Mouse (Mus musculus) forebrain, embryonic 11.5 days (tissue): ENCODE data around the gene Stxbp3. TPM values are rescaled to one million over a fixed set of nuclear protein-coding genes. Genes with fewer than 3 reads are reported as not detected.

Source experiments
- ATAC-seq: fragments of 200-750 bp; cut with Nextera tagmentation; replicated peaks from 2 replicates; pipeline ENCODE4 v1.8.0; 2017; ENCODE audit warnings: moderate TSS enrichment; ENCODE audit not compliant: low FRiP score
- DNase-seq: peaks from one replicate; pipeline ENCODE4 v3.0.0-alpha.2; 2017; ENCODE audit warnings: low spot score
- H3K27ac ChIP-seq: fragments of 300-500 bp; sonication (generic); 2 replicates; pipeline ENCODE4 v1.5.1; 2014; ENCODE audit warnings: low read depth, low read length
- H3K27me3 ChIP-seq: fragments of 300-500 bp; sonication (generic); 2 replicates; pipeline ENCODE4 v1.6.1; 2014; ENCODE audit warnings: mild to moderate bottlenecking, low read length, mixed read lengths; ENCODE audit not compliant: control insufficient read depth, insufficient read depth
- H3K36me3 ChIP-seq: fragments of 300-500 bp; sonication (generic); 2 replicates; pipeline ENCODE4 v1.6.1; 2014; ENCODE audit warnings: mild to moderate bottlenecking, low read length, moderate library complexity, mixed read lengths; ENCODE audit not compliant: control insufficient read depth, insufficient read depth
- H3K4me1 ChIP-seq: fragments of 300-500 bp; sonication (generic); replicated peaks from 2 replicates; pipeline ENCODE4 v1.6.1; 2014; ENCODE audit warnings: low read length, mixed read lengths; ENCODE audit not compliant: control insufficient read depth, insufficient read depth
- H3K4me2 ChIP-seq: fragments of 300-500 bp; sonication (generic); 2 replicates; pipeline ENCODE4 v1.6.1; 2014; ENCODE audit warnings: low read depth, mild to moderate bottlenecking, low read length, moderate library complexity, mixed read lengths; ENCODE audit not compliant: severe bottlenecking
- H3K4me3 ChIP-seq: fragments of 300-500 bp; sonication (generic); 2 replicates; pipeline ENCODE4 v1.5.1; 2014; ENCODE audit warnings: low read depth, low read length
- H3K9ac ChIP-seq: fragments of 300-500 bp; sonication (generic); 2 replicates; pipeline ENCODE4 v1.6.1; 2014; ENCODE audit warnings: low read length
- H3K9me3 ChIP-seq: fragments of 300-500 bp; sonication (generic); 2 replicates; pipeline ENCODE4 v1.6.1; 2016; ENCODE audit warnings: low read length, mixed read lengths; ENCODE audit not compliant: control insufficient read depth
- WGBS: fragments of 180-500 bp; shearing (Covaris S2); extraction: QIAGEN DNeasy Blood & Tissue Kit; methylation state at CpG from one replicate; pipeline ENCODE4 v1.1.7; 2014; 5-methylcytosine and 5-hydroxymethylcytosine counted together
- polyA plus RNA-seq: library from polyadenylated mRNA; unstranded; fragments of >200 nt; fragmentation: Nextera tagmentation; extraction: Ambion mirVana; gene quantifications from 2 replicates; pipeline ENCODE4 v1.2.1, GENCODE M21; 2014

Gene Stxbp3
- polyA plus RNA-seq, 1 experiment from 2014 or later = 22.5 TPM

DNA sequence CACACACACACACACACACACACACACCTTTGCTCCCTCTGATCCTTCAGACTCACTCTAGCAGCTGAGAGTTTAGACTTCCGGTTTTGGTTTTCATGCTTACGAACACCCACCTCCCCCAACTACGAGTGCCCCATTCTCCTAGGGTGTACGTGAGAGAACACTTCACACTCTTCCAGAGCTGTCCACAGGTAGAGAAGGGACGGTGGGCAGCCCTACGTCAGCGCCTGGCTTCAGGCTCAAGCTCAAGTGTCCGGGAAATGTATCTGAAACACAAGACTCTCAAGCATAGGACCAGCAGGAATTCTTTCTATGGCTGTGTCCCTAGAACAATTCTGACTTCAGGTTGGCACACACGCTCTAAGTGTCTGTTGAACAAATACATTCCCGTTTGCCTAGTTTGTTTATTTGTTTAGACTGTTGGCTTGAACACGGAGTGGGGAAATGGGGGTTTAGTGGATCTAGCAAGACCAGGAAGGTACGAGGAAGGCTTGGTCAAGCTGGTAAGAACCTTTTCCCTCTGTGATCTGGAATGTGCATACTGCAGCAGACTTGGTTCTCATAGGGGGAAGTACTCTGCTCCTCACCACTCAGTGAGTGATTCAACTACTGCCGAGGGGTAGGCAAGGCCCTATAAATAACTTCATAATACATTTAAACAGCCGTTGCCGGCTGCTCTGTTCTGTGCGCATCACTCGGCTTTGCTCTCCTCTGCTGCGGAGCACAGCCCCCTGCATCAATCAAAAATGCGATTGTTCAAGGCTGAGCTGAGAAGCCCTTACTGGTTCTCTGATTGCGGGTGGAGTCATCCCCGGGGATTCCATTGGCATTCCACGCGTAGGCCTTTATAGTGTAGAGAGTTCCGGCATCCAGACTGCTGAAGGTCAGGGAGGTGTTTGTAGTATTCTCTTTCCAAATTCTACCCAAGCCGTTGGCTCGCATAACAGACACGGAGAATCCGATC, 40.5 kb upstream of the Stxbp3 start:
- DNase-seq (no peak), ATAC-seq (no peak)
- H3K36me3 ChIP-seq = no peaks in the 10 kb centered on the region
- no peak overlapping the region for H3K4me2 ChIP-seq
- no peaks in the 10 kb centered on the region for H3K4me1 ChIP-seq
- H3K9me3 ChIP-seq = no peaks in the 10 kb centered on the region
- no peak overlapping the region for H3K9ac ChIP-seq
- no peak overlapping the region for H3K27ac ChIP-seq
- 83% methylated on average over 28 of the region's 28 CpGs for WGBS
- H3K27me3 ChIP-seq = no peaks in the 10 kb centered on the region
- H3K4me3 ChIP-seq = no peak overlapping the region

DNA sequence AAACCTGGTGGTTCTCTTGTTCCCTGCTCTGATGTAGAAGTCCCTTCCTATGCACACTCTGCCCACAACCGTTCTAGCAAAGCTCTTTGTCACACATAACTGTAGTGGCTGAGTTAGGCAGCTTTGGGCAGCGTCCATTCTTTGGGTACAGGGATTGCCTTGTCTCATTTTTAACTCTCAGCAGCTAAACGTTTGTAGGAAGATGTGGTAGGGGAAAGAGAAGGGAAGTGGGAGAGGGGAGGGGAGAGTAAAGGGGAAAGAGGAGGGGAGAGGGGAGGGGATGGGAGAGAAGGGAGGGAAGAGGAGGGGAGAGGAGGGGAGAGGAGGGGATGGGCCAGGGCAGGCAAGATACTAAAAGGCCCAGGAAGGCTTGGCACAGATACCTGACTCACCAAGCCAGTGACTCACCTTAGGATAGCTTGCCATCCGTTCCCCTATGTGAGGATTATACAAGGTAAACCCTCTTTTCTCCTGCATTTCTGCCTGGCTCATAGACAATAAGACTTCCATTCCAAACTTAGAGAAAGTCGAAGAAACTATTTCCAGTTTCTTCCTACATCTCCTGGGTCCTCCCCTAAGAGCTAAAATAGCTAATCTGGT, 39.6 kb upstream of the Stxbp3 start:
- DNase-seq (no peak), ATAC-seq (no peak)
- Histone ChIP-seq H3K4me1 (no peaks in the 10 kb centered on the region), H3K36me3 (no peaks in the 10 kb centered on the region), H3K9ac (no peak overlapping the region), H3K27ac (no peak overlapping the region), H3K4me2 (no peak overlapping the region), H3K4me3 (no peak overlapping the region), H3K9me3 (no peaks in the 10 kb centered on the region), H3K27me3 (no peaks in the 10 kb centered on the region)
- WGBS = 61% methylated on average over 5 of the region's 5 CpGs

DNA sequence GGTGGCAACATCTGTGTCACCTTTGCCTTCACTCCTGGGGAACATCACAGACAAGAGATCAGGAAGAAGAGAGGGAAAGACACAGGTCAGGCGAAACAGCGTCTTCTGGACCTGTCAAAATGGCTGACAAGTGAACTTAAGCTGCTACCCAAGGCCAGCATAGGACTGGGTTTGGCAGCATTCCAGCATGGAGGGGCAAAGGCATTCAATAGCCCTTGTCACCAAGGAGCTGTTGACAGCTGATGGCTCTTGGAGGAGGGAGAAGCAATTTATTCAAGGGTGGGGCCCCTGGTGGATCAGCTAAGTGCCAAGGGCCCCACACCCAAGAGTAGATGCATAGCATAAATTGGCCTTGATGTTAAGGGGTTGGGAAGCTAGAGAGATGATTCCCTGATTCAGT, 38.8 kb upstream of the Stxbp3 start:
- H3K27me3 ChIP-seq = no peaks in the 10 kb centered on the region
- H3K36me3 ChIP-seq = no peaks in the 10 kb centered on the region
- no peaks in the 10 kb centered on the region for H3K9me3 ChIP-seq
- DNase-seq (no peak), ATAC-seq (no peak)
- 0 out of 2 replicates have a peak, but pooled peaks cover 2% of the 10 kb centered on the region for H3K4me1 ChIP-seq
- H3K27ac ChIP-seq = no peak overlapping the region
- WGBS = 88% methylated on average over 2 of the region's 2 CpGs
- H3K4me3 ChIP-seq = no peak overlapping the region
- no peak overlapping the region for H3K9ac ChIP-seq
- H3K4me2 ChIP-seq = no peak overlapping the region

DNA sequence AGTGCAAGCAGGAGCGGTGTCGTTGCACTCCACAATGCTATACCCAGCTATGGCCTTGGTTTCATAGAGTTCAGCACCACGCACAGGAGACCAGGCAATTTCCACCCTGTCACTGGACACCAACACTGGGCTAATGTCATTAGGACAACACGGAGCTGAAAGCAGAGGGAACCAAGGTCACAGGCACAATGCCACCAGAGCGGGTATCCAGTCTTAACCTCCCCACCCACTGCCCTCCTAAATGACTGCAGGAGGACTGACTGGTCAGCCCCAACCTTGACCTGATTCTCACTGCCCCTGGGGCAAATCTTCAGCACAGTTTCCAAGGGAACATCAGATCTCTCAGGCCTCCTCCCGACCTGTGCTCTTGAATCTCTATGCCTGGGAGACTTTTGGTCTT, 30.3 kb upstream of the Stxbp3 start:
- no peak overlapping the region for H3K9ac ChIP-seq

DNA sequence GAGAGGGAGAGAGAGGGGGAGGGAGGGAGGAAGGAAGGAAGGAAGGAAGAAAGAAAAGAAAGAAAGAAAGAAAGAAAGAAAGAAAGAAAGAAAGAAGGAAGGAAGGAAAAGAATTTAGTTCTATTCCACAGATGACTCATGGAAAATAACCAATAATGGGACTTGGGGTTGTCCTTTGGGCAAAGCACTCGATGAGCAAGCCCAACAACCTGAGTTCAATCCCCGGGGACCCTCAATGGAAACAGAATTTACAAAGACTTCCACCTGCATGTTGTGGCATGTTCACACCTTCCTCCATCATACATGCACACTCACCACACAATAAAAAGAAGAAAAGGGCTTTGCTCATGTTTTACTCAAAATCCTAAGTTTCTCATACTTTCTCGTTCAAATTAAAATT, 27.1 kb upstream of the Stxbp3 start:
- Histone ChIP-seq H3K9ac (no peak overlapping the region), H3K4me3 (no peak overlapping the region), H3K27ac (no peak overlapping the region), H3K9me3 (no peaks in the 10 kb centered on the region), H3K27me3 (no peaks in the 10 kb centered on the region), H3K36me3 (no peaks in the 10 kb centered on the region), H3K4me2 (no peak overlapping the region), H3K4me1 (no peaks in the 10 kb centered on the region)
- DNase-seq = no peak
- no peak for ATAC-seq
- WGBS = 91% methylated on average over 3 of the region's 3 CpGs

More for the DNA sequence above, 30.3 kb upstream of the Stxbp3 start:
- H3K27ac ChIP-seq = no peak overlapping the region
- ATAC-seq (no peak), DNase-seq (no peak)
- no peak overlapping the region for H3K4me2 ChIP-seq
- no peaks in the 10 kb centered on the region for H3K27me3 ChIP-seq
- H3K36me3 ChIP-seq = no peaks in the 10 kb centered on the region
- H3K9me3 ChIP-seq = no peaks in the 10 kb centered on the region
- H3K4me3 ChIP-seq = no peak overlapping the region
- 0 out of 2 replicates have a peak, but pooled peaks cover 2% of the 10 kb centered on the region for H3K4me1 ChIP-seq
- WGBS = 74% methylated on average over 6 of the region's 6 CpGs

DNA sequence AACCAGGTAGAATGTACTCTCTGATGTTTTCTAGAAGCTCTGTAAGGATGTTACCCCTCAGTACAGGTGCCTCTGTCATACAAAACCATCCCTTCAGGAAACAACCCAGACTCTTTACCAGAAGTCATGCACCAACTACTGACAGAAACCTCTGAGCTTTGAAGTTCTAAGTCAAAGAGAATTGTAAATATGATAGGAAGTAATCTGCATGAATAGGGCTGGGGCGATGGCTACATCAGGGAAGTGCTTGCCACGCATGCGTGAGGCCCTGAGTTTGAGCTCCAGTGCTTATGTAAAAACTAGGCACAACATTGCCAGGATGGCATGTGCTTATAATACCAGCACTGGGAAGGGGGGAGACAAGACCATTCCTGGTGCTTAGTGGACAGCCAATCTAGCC, 25.4 kb upstream of the Stxbp3 start:
- DNase-seq (no peak), ATAC-seq (no peak)
- H3K27ac ChIP-seq = no peak overlapping the region
- H3K4me3 ChIP-seq = no peak overlapping the region
- H3K4me1 ChIP-seq = no peaks in the 10 kb centered on the region
- H3K9me3 ChIP-seq = no peaks in the 10 kb centered on the region
- 92% methylated on average over 3 of the region's 3 CpGs for WGBS
- H3K36me3 ChIP-seq = no peaks in the 10 kb centered on the region
- H3K4me2 ChIP-seq = no peak overlapping the region
- no peak overlapping the region for H3K9ac ChIP-seq
- no peaks in the 10 kb centered on the region for H3K27me3 ChIP-seq

DNA sequence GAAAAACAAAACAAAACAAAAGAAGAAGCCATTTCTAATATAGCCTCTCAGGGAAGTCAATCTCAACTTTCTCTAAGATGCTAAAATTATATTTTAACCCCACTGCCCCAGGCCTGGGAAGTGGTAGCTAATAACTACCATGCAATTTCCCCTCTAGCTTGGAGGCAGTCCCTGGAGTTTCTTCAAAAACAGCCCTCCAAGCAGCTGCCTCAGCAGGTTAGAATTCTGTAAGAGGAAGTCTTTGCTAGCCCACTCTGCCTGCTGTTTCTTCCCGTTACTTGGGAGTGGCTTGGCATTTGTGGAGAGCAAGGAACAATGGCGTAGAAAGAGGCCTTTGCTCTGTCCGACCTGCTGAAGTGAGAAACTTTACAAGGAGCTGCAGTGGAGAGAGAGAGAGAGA, 24.8 kb upstream of the Stxbp3 start:
- Histone ChIP-seq H3K4me2 (no peak overlapping the region), H3K27me3 (no peaks in the 10 kb centered on the region), H3K36me3 (no peaks in the 10 kb centered on the region), H3K4me3 (no peak overlapping the region), H3K4me1 (no peaks in the 10 kb centered on the region), H3K27ac (no peak overlapping the region), H3K9me3 (no peaks in the 10 kb centered on the region), H3K9ac (no peak overlapping the region)
- WGBS = 42% methylated on average over 3 of the region's 3 CpGs
- DNase-seq (no peak), ATAC-seq (no peak)

DNA sequence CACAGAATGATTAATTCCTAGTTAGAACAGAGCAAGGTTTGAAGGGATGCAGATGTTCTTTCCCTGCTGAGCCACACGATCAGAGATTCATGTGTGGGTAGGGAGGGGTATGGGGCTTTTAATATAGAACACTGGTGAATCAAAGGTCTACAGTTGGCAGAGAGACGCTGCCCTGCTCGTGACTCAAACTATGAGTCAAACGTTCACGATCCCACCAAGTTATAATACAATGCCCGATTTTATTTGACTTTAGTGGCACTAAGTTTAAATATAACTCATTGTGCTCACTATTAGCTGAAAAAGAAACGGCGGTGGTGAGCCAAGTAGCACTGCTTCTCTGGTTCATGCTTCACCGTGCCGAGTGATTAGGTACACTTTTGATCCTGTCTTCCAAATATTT, 22.8 kb upstream of the Stxbp3 start:
- Histone ChIP-seq H3K9me3 (no peaks in the 10 kb centered on the region), H3K9ac (no peak overlapping the region), H3K4me3 (no peak overlapping the region), H3K27me3 (no peaks in the 10 kb centered on the region), H3K36me3 (no peaks in the 10 kb centered on the region), H3K27ac (no peak overlapping the region), H3K4me1 (no peaks in the 10 kb centered on the region; the same call in 1 of the 2 replicates), H3K4me2 (no peak overlapping the region)
- ATAC-seq (no peak), DNase-seq (no peak)
- 90% methylated on average over 10 of the region's 10 CpGs for WGBS
